Mouse (Mus musculus) layer of hippocampus, adult 9-10 months (tissue): Measurements from ENCODE around the gene Fhit.

Experiments
- DNase-seq: peaks from one replicate; pipeline ENCODE4 v3.0.0; 2022; ENCODE audit warnings: low spot score

The Fhit gene

DNA sequence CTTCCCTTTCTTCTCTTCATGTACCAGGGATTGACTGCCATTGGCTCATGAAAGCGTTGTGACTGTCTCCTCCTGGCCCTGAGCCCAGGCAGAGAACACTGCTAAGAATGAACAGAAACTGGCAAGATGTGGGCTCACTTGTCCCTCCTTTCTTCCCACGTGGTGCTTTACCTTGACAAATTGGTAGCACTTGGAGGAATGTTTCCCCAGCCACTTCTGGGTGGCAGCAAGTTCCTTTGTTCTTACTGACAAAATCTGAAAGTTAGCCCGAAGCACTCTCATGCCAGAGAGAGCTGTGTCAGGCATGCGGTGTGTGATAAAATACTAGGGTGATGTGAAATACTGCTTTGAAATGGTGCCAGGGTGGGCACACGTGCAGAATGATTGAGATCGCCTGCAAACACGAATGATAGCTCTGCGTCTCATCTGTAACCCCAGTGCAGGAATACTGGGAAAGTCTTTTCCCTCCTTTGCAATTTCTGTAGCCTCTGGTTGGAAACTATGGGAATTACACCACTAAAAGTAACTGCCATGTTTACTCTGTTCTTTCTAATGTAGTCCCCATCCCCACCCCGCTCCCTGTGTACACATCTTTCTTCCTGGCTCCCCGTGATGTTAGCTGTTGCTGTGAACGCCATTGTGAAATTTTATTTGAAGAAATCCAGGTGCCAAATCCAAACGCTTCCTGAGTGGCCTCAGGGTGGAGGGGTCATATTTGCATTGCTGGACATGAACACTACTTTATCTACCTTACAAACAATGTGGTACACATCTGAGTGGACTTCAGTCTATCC is 1555.1 kb downstream of the Fhit start:
- no peak for DNase-seq

DNA sequence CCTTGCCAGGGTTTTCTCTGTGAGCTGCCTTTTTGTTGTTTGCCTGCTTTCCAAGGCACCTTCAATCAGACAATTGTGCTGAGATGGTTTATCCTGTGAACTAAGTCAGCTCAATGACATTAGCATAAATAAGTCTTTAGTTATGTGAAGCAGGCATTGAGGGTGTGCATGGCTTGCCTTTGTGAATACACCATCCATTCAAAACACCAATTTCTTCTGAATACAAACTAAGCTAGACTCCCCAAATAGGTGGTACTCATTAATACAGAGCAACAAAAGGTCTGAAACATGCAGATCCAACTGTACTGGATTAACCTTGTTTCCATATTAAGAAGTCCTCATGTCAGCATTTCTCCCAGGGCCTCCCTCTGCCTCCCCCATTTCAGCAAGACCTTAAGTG is 1561.6 kb downstream of the Fhit start:
- no peak for DNase-seq

DNA sequence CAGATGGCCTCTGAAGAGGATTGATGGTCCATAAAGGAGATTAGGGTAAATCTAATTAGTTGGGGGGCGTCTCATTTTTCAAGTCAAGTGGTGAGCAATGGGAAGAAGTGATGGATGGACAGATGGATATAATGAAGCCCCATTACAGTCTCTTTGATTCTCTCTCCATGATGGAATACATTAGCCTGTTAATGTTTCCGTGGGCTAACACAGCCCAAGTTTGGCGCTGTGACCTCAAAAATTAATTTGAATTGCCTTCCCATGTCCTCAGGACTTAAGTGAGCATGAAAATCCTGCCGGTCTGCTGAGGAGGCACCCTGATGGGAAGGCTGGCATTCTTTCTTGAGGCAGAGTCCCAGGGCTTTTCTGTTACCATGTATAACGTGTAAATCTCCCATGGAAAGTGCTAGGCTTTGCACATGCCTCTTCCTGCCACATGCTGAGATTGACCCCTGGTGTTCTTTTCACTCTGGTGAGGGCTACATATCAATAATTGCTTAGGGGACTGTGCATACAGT is 1564.3 kb downstream of the Fhit start:
- DNase-seq, result no peak

DNA sequence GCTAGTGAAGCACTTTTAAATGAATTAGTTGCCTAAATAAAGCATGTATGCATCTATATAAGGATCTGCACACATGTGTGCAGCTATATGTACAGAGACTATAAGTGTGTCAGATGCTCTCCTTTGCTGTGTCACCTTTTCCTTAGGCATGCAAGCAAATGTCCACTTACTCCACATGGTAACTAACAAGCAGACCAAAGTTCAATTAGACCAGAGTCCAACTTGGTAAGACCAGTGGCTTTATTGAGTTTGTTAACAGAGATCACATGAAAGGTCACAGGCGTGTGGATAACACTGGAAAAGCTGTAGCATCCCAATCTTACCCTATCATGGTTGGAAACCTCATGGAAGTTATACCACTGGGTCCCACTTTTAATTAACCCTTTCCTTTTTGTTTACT is 1572.7 kb downstream of the Fhit start:
- DNase-seq, result no peak

DNA sequence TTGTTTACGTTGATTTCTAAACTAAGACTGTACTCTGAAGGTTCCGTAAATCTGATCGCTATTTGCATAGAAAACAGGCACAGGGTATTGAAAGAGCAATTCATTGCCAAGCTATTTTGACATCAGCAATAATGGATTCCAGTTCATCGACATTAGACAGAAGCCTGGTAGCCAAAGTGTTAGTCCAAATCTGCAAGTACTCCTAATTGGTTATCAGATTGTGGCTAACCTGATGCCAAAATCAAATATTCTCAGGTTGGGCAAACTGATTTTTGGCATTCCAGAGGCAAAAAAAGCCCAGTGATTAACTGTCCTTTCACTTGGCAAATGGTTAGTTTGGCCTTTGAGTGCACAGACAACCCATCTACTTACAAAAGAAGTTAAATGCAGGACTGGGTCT is 1573.9 kb downstream of the Fhit start:
- DNase-seq, result no peak

DNA sequence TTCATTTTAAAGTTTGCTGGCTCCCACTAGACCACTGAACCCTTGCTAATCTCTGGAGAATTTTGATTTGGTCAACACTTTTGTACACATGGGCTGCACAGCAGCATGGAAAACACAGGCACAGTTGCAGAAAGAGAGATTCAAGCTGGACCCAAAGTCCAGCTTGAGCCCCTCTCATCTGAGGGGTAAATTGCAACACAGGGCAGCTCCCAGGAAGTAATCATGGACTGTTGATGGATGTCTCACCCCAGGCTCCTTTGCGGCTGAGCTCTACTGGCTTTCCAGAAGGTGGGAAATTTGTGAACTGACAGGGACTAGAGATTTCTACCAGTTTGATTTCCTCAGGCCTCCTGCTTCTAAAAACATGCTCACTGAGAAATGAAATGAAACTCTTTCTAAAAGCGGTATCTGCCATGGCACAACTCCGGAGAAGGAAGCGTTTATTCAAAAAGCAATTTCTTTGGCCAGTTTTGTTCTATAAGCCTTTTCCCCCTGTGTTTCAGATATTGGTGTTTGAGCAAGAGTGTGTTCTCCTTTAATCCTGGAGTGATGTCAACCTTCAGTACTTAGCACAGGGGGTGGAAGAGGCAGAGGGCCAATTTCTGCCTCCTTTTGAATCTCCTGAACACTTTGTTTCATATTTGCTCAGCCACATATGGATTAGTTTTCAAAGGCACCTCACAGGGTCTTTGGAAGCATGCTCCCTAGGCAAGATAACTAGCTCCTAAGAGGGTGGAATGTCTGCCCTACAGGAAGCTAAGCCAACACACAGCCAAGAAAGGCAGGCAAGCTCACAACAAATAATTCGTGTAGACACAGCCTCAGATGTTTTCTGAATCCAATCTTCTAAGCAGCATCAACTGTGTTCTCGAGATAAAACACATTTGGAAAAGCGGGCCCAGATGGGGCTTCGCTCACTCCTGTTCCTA is 1578.3 kb downstream of the Fhit start:
- DNase-seq, result peak; percentile 11

DNA sequence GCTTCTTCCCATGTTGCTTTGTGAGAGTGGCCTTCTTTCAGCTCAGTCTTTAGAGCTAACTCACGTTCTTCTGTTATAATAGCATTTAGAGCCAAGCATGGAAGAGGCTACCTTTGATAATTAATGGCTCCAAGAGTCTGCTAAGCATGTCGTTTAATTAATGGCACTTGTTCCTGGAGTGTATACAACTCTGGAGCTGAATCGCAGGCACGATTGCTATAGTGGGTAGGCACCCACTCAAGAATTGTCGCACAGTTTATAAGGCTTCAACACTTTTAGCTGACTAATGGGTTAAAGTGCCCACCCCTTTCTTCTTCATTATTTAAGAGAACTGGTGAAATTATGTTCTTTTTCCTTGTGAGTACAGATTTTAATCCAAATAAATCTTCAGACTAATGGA is 1605.5 kb downstream of the Fhit start:
- DNase-seq, result no peak

DNA sequence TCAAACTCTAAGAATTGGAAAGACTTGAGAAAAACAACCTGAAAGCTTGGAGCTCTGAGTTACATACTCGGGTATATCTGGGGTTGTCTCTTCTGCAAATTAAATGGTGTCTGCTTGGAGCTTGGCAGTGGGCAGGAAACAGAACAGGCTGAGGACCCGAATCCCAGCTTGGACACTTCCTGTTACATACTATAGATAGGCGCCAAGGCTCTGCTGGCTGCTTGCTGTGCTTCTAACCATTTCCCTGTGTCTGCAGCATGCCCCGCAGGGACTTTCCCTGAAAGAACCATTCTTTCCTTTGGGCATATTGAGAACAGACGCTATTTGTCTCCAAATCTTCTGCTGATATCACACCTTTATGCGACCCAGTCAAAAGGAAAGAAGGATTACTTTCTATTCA is 1606.0 kb downstream of the Fhit start:
- no peak for DNase-seq

DNA sequence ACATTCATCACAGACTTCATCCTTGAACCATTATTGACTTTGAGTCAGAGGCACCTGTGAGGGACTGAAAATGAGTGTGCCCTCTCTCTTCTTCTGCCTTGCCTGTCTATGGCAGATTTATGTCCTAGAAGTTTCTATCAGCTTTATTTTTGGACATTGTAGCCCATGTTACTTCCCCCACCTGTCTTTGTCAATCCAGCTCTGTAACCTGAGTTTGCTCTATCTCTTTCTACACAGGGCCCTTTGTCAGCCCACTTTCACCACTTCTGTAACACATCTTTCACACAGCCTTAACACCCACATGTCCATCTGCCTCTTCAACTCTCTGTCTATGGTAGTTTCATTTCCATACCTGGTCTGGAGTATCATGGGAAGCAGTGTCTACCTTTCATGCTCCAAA is 1609.7 kb downstream of the Fhit start:
- DNase-seq, result no peak

DNA sequence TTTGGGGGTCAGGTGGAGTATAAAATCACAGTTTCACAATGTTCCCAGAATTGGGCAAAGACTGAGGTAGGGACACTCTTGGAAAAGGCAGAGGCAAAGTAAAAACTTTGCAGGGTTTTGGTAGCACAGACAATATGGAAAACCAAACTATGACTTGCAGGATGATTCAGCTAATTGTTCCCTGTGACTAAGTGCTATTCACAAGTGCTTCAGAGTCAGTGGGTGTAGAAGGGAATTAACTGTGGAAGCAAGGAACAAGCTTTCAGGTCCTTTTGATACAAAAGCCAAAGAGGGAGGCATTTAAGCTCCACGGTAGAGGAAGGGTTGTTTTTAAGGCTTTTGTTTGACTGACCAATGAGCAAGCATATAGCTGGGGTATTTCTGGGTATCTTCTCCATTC is 1613.9 kb downstream of the Fhit start:
- DNase-seq, result no peak

DNA sequence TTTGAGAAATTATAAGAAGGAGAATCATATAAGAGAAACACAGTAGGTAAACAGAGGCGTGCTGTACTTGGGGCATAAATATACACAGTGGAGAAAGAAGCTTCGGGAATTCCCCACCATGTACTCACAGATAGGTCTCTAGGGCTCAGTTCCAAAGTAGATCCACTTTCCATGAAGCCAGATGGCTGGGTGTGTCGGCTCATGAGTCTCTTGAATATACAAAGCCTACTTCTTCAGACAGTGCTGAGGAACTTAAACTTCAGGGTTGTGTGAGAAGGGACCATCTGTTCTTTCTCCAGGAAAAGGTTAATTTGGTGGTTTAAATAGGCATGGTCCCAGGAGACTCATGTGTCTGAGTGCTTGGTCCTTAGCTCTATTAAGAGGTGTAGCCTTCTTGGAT is 1617.5 kb downstream of the Fhit start:
- no peak for DNase-seq

DNA sequence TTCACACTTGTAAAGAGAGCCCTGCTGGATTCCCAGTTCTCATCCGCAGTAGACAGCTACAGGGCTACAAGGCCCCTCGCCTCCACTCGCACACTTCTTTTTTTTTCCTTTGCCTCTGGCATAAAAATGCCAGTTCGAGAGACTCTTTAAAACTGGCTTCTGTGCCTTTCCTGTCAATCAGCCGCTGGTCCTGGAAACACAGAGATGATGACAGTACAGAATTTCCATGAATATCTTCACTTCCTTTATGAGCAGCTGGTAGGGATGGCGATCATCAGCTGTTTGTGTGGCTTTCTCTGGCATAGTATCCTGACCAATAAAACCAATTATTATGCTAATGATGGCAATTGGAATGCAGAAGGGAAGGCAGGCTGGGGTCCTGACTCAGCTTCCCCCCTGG is 1626.3 kb downstream of the Fhit start:
- no peak for DNase-seq

DNA sequence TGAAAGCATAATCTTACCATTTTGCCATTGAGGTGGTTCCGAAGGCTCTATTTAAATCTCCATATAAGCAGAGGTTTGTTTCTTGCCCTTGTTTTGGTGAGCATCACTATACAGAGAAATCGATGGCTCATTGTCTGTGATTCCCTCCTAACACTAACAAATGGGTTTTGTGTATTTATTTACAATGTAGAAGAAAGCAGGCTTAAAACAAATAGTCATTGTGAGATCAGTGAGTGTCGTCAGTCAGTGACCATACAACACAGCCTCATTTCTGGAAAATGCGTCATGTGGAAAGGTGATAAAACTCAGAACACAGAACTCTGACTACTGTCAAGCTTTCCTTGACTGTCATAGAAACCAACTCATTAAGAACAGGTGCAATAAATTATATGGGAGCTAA is 1632.6 kb downstream of the Fhit start:
- no peak for DNase-seq

DNA sequence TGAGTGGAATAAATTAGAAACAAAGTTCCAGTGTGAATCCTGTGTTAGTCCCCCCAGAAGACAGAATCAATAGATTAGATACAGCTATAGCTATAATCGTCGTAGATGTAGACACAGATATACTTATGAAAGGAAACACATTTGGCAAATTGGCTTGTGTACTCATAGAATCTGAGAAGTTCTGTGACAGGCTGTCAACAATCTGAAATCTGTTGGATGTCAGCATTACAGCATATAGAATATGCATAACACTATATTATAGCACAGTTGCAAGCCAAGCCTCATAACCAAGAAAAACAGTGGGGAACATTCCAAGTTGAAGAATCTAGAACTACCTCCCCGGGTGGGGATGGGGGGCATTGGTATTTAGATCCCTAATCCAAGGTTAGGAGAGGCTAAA is 1635.7 kb downstream of the Fhit start:
- no peak for DNase-seq

DNA sequence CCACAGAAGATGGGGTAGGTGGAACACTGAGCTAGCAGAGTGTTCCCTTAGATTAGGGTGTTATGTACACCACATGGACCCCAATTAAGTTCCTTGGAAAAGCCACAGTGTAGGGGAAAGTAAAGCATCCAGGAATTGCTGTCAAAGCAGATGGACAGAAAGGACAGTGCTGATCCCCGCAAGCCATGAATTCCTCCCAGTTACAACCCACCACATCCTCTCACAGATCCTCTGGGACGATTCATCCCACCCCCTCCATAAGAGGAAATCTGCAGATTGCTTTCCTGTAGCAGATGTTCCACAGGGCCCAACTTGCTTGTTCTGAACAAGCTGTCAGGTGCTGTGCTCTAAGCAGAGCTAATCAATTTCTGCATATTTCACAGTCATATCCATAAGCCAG is 1644.2 kb downstream of the Fhit start:
- peak; percentile 9 for DNase-seq

DNA sequence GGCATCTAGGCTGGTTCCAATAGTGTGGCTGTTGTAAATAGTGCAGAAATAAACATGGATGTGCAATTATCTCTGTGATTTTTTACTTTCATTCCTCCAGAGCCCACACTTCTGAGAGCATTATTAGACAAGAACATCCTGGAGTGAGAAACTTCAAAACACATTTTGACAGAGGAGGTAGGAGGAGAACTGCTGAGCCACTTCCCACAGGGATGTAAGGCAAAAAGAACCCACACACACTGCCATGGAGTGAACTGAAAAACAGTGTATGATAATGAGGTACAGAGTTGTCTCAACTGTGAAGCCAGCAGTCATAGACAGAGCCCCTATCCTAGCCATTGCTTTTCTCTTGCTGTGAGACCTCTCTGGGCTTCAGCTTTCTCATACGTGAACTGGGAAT is 1652.2 kb downstream of the Fhit start:
- DNase-seq, result no peak
